Mouse (Mus musculus) limb, embryonic 11.5 days (tissue): ENCODE data around the gene Ptpn14. TPM values are rescaled to one million over a fixed set of nuclear protein-coding genes. Genes with fewer than 3 reads are reported as not detected.

Experiments used
- ATAC-seq: fragments of 200-750 bp; cut with Nextera tagmentation; 2 replicates; pipeline ENCODE4 v1.8.0; 2017; ENCODE audit warnings: low read depth; ENCODE audit not compliant: insufficient number of reproducible peaks, low FRiP score, low TSS enrichment
- DNase-seq: peaks from one replicate; pipeline ENCODE4 v3.0.0-alpha.2; 2015; ENCODE audit warnings: low spot score
- H3K27ac ChIP-seq: fragments of 300-500 bp; sonication (generic); replicated peaks from 2 replicates; pipeline ENCODE4 v1.5.1; 2014; ENCODE audit warnings: low read depth, mild to moderate bottlenecking, low read length
- H3K27me3 ChIP-seq: fragments of 300-500 bp; sonication (generic); 2 replicates; pipeline ENCODE4 v1.6.1; 2014; ENCODE audit warnings: mild to moderate bottlenecking, low read length, mixed read lengths; ENCODE audit not compliant: control insufficient read depth, insufficient read depth
- H3K36me3 ChIP-seq: fragments of 300-500 bp; sonication (generic); 2 replicates; pipeline ENCODE4 v1.6.1; 2014; ENCODE audit warnings: mild to moderate bottlenecking, low read length, moderate library complexity, mixed read lengths; ENCODE audit not compliant: control insufficient read depth, insufficient read depth
- H3K4me1 ChIP-seq: fragments of 300-500 bp; sonication (generic); 2 replicates; pipeline ENCODE4 v1.6.1; 2014; ENCODE audit warnings: low read length, mixed read lengths; ENCODE audit not compliant: control insufficient read depth, insufficient read depth
- H3K4me2 ChIP-seq: fragments of 300-500 bp; sonication (generic); 2 replicates; pipeline ENCODE4 v1.6.1; 2014; ENCODE audit warnings: low read depth, mild to moderate bottlenecking, moderate library complexity; ENCODE audit not compliant: severe bottlenecking
- H3K4me3 ChIP-seq: fragments of 300-500 bp; sonication (generic); 2 replicates; pipeline ENCODE4 v1.5.1; 2014; ENCODE audit warnings: low read depth, low read length
- H3K9ac ChIP-seq: fragments of 300-500 bp; sonication (generic); 2 replicates; pipeline ENCODE4 v1.6.1; 2014; ENCODE audit warnings: mild to moderate bottlenecking, low read length
- H3K9me3 ChIP-seq: fragments of 300-500 bp; sonication (generic); 2 replicates; pipeline ENCODE4 v1.6.1; 2016; ENCODE audit warnings: low read length; ENCODE audit not compliant: control insufficient read depth
- WGBS: fragments of 180-500 bp; shearing (Covaris S2); extraction: QIAGEN DNeasy Blood & Tissue Kit; methylation state at CpG from one replicate; pipeline ENCODE4 v1.1.7; 2014; 5-methylcytosine and 5-hydroxymethylcytosine counted together
- polyA plus RNA-seq: library from polyadenylated mRNA; unstranded; fragments of >200 nt; fragmentation: Nextera tagmentation; extraction: Ambion mirVana; gene quantifications from 2 replicates; pipeline ENCODE4 v1.2.1, GENCODE M21; 2014

Gene Ptpn14
- polyA plus RNA-seq, 1 experiment from 2014 or later, result 8.8 TPM

GRCm38 (mm10) chr1:189923157-189923556, 195.1 kb downstream of the Ptpn14 start:
- WGBS, result 64% methylated on average over 4 of the region's 4 CpGs
- DNase-seq (no peak), ATAC-seq (no peak)
- Histone ChIP-seq H3K4me1 (peaks cover 17% of the 10 kb centered on the region), H3K4me2 (no peak overlapping the region), H3K4me3 (no peak overlapping the region), H3K27me3 (no peaks in the 10 kb centered on the region), H3K9ac (no peak overlapping the region), H3K36me3 (no peaks in the 10 kb centered on the region), H3K27ac (no peak overlapping the region), H3K9me3 (no peaks in the 10 kb centered on the region)

GRCm38 (mm10) chr1:189923871-189924568, 196.0 kb downstream of the Ptpn14 start:
- no peaks in the 10 kb centered on the region for H3K27me3 ChIP-seq
- 79% methylated on average over 22 of the region's 22 CpGs for WGBS

GRCm38 (mm10) chr1:189926279-189926678, 198.2 kb downstream of the Ptpn14 start:
- H3K4me2 ChIP-seq, result no peak overlapping the region
- 69% methylated on average over 8 of the region's 8 CpGs for WGBS
- DNase-seq, result no peak
- ATAC-seq, result no peak
- H3K36me3 ChIP-seq, result no peaks in the 10 kb centered on the region
- peaks cover 10% of the 10 kb centered on the region for H3K4me1 ChIP-seq
- no peaks in the 10 kb centered on the region for H3K9me3 ChIP-seq
- H3K9ac ChIP-seq, result no peak overlapping the region
- no peak overlapping the region for H3K27ac ChIP-seq
- no peaks in the 10 kb centered on the region for H3K27me3 ChIP-seq
- H3K4me3 ChIP-seq, result no peak overlapping the region

More at GRCm38 (mm10) chr1:189923871-189924568, 196.0 kb downstream of the Ptpn14 start:
- ATAC-seq (no peak), DNase-seq (no peak)
- no peak overlapping the region for H3K27ac ChIP-seq
- no peaks in the 10 kb centered on the region for H3K9me3 ChIP-seq
- no peak overlapping the region for H3K4me2 ChIP-seq
- H3K9ac ChIP-seq, result no peak overlapping the region
- no peaks in the 10 kb centered on the region for H3K36me3 ChIP-seq
- H3K4me3 ChIP-seq, result no peak overlapping the region
- H3K4me1 ChIP-seq, result peaks cover 17% of the 10 kb centered on the region

Other genes starting within 250 kb of the Ptpn14 start
- gene Cenpf, start 40.2 kb upstream of the Ptpn14 start, polyA plus RNA-seq, result 96.7 and 103 TPM in 2 replicates
- gene Smyd2, start 194.1 kb downstream of the Ptpn14 start, polyA plus RNA-seq, result 71.5 and 71.8 TPM in 2 replicates